Mouse (Mus musculus) liver, postnatal 0 days (tissue): ENCODE measurements around the gene Ache. TPM values are rescaled to one million over a fixed set of nuclear protein-coding genes. Genes with fewer than 3 reads are reported as not detected.

Source experiments
- ATAC-seq: fragments of 200-750 bp; cut with Nextera tagmentation; 2 replicates; pipeline ENCODE4 v1.8.0; 2017; ENCODE audit warnings: mild to moderate bottlenecking, moderate library complexity
- DNase-seq: peaks from one replicate; pipeline ENCODE4 v3.0.0-alpha.2; 2016
- H3K27ac ChIP-seq: fragments of 300-500 bp; sonication (generic); 2 replicates; pipeline ENCODE4 v1.5.1; 2014; ENCODE audit warnings: antibody characterized with exemption, moderate library complexity, mild to moderate bottlenecking, low read depth
- H3K27me3 ChIP-seq: fragments of 300-500 bp; sonication (generic); 2 replicates; pipeline ENCODE4 v1.6.1; 2014; ENCODE audit warnings: low read length, control low read depth, mixed read lengths; ENCODE audit not compliant: insufficient read depth
- H3K36me3 ChIP-seq: fragments of 300-500 bp; sonication (generic); replicated peaks from 2 replicates; pipeline ENCODE4 v1.6.1; 2014; ENCODE audit warnings: mild to moderate bottlenecking, control low read depth, low read length, moderate library complexity, mixed read lengths; ENCODE audit not compliant: insufficient read depth
- H3K4me1 ChIP-seq: fragments of 300-500 bp; sonication (generic); 2 replicates; pipeline ENCODE4 v1.6.1; 2014; ENCODE audit warnings: antibody characterized with exemption, mild to moderate bottlenecking, control low read depth; ENCODE audit not compliant: insufficient read depth
- H3K4me2 ChIP-seq: fragments of 300-500 bp; sonication (generic); 2 replicates; pipeline ENCODE4 v1.6.1; 2014; ENCODE audit warnings: low read depth, mild to moderate bottlenecking, low read length, moderate library complexity, mixed read lengths
- H3K4me3 ChIP-seq: fragments of 300-500 bp; sonication (generic); 2 replicates; pipeline ENCODE4 v1.5.1; 2014; ENCODE audit warnings: low read depth, low read length
- H3K9ac ChIP-seq: fragments of 300-500 bp; sonication (generic); replicated peaks from 2 replicates; pipeline ENCODE4 v1.6.1; 2014; ENCODE audit warnings: mild to moderate bottlenecking, moderate library complexity
- H3K9me3 ChIP-seq: fragments of 300-500 bp; sonication (generic); 2 replicates; pipeline ENCODE4 v1.6.1; 2016; ENCODE audit warnings: mild to moderate bottlenecking, control low read depth, low read length, mixed read lengths
- CTCF ChIP-seq: sonication (generic); IDR thresholded peaks from 2 replicates; pipeline ENCODE4 v1.5.1; 2016; ENCODE audit warnings: antibody characterized with exemption, low read depth
- EP300 ChIP-seq: IDR thresholded peaks from 2 replicates; pipeline ENCODE4 v1.6.1; 2016; ENCODE audit warnings: antibody characterized with exemption, low read depth, mild to moderate bottlenecking
- WGBS: fragments of 180-500 bp; shearing (Covaris S2); extraction: QIAGEN DNeasy Blood & Tissue Kit; methylation state at CpG from one replicate; pipeline ENCODE4 v1.1.7; 2014; ENCODE audit not compliant: insufficient replicate concordance; 5-methylcytosine and 5-hydroxymethylcytosine counted together
- polyA plus RNA-seq: library from polyadenylated mRNA; unstranded; fragments of >200 nt; fragmentation: Nextera tagmentation; extraction: Ambion mirVana; gene quantifications from 2 replicates; pipeline ENCODE4 v1.2.1, GENCODE M21; 2015

The Ache gene
- polyA plus RNA-seq, 1 experiment from 2014 or later = 11.1 TPM

- H3K27ac ChIP-seq = no peak overlapping the region
Observed at GRCm38 (mm10) chr5:137295712-137296111, 8.4 kb downstream of the Ache start.

GRCm38 (mm10) chr5:137297126-137297525, 9.8 kb downstream of the Ache start:
- Histone ChIP-seq H3K36me3 (peaks cover 69% of the 10 kb centered on the region), H3K27me3 (no peaks in the 10 kb centered on the region), H3K9me3 (no peaks in the 10 kb centered on the region), H3K4me3 (no peak overlapping the region), H3K27ac (no peak overlapping the region), H3K9ac (no peak overlapping the region), H3K4me1 (peaks cover 21% of the 10 kb centered on the region), H3K4me2 (no peak overlapping the region)
- TF ChIP-seq CTCF (no peak), EP300 (no peak)
- WGBS = 91% methylated on average over 14 of the region's 14 CpGs
- DNase-seq (no peak), ATAC-seq (no peak)

More at GRCm38 (mm10) chr5:137295712-137296111, 8.4 kb downstream of the Ache start:
- Histone ChIP-seq H3K9ac (no peak overlapping the region), H3K4me3 (no peak overlapping the region), H3K36me3 (peaks cover 55% of the 10 kb centered on the region), H3K4me1 (peaks cover 26% of the 10 kb centered on the region), H3K4me2 (0 out of 2 replicates have a peak overlapping the region, but pooled peaks have one; percentile 99), H3K27me3 (no peaks in the 10 kb centered on the region), H3K9me3 (no peaks in the 10 kb centered on the region)
- no peak for DNase-seq
- 92% methylated on average over 15 of the region's 15 CpGs for WGBS
- no peak for TF ChIP-seq CTCF
- no peak for TF ChIP-seq EP300
- ATAC-seq = no peak

- no peak for ATAC-seq
- H3K27me3 ChIP-seq = no peaks in the 10 kb centered on the region
Observed at GRCm38 (mm10) chr5:137299240-137299639, 11.9 kb downstream of the Ache start.

GRCm38 (mm10) chr5:137301253-137301652, 13.9 kb downstream of the Ache start:
- peak; percentile 51 for DNase-seq
- peak; percentile 29; the same call in 1 of the 2 replicates for ATAC-seq
- 77% methylated on average over 16 of the region's 21 CpGs for whole genome bisulfite sequencing
- Histone ChIP-seq H3K9me3 (no peaks in the 10 kb centered on the region), H3K27ac (no peak overlapping the region), H3K36me3 (peaks cover 89% of the 10 kb centered on the region), H3K4me2 (no peak overlapping the region), H3K27me3 (no peaks in the 10 kb centered on the region), H3K4me1 (peaks cover 17% of the 10 kb centered on the region), H3K4me3 (no peak overlapping the region), H3K9ac (no peak overlapping the region)
- no peak for TF ChIP-seq EP300
- TF ChIP-seq CTCF = no peak

More at GRCm38 (mm10) chr5:137299240-137299639, 11.9 kb downstream of the Ache start:
- Histone ChIP-seq H3K9me3 (no peaks in the 10 kb centered on the region), H3K4me3 (no peak overlapping the region), H3K9ac (no peak overlapping the region), H3K27ac (no peak overlapping the region), H3K4me1 (peaks cover 7% of the 10 kb centered on the region), H3K4me2 (no peak overlapping the region), H3K36me3 (peaks cover 90% of the 10 kb centered on the region)
- TF ChIP-seq CTCF (no peak), EP300 (no peak)
- WGBS = 68% methylated on average over 7 of the region's 7 CpGs
- no peak for DNase-seq

GRCm38 (mm10) chr5:137303609-137304008, 16.3 kb downstream of the Ache start:
- Histone ChIP-seq H3K4me3 (no peak overlapping the region), H3K4me1 (peaks cover 24% of the 10 kb centered on the region), H3K36me3 (peaks cover 65% of the 10 kb centered on the region), H3K27ac (no peak overlapping the region), H3K9ac (no peak overlapping the region), H3K27me3 (no peaks in the 10 kb centered on the region), H3K9me3 (no peaks in the 10 kb centered on the region), H3K4me2 (no peak overlapping the region)
- no peak for DNase-seq
- TF ChIP-seq EP300 = no peak
- no peak for TF ChIP-seq CTCF
- 46% methylated on average over 4 of the region's 4 CpGs for WGBS
- no peak for ATAC-seq

- no peak overlapping the region for H3K27ac ChIP-seq
- H3K4me3 ChIP-seq = no peak overlapping the region
- H3K27me3 ChIP-seq = no peaks in the 10 kb centered on the region
- no peak overlapping the region for H3K9ac ChIP-seq
- no peaks in the 10 kb centered on the region for H3K9me3 ChIP-seq
- H3K4me1 ChIP-seq = peaks cover 24% of the 10 kb centered on the region
- H3K36me3 ChIP-seq = peaks cover 63% of the 10 kb centered on the region
- H3K4me2 ChIP-seq = peak overlapping the region; percentile 74; the same call in 1 of the 2 replicates
- WGBS = 69% methylated on average over 3 of the region's 3 CpGs
- DNase-seq (no peak), ATAC-seq (no peak)
- TF ChIP-seq CTCF = no peak
- TF ChIP-seq EP300 = no peak
Observed at GRCm38 (mm10) chr5:137304165-137304564, 16.8 kb downstream of the Ache start.
